In genomic region chr12:100214738-100215137, GRCm38 (mm10) we compare ENCODE assay signal across 11 mouse cellular contexts. TPM values are rescaled to one million over a fixed set of nuclear protein-coding genes. Genes with fewer than 3 reads are reported as not detected.
DNase-seq lines count a peak whose midpoint lies in the region; TF ChIP-seq lines count a peak whose summit lies in the region.
"Had no signal": no experiment of that assay in that cellular context is flagged by ENCODE, and none has a peak within 500 bp of the region (broad histone marks: within the 10 kb centered on the region; RNA-seq: fewer than 3 reads in every experiment).

No protein-coding gene starts in this region.

- TF ChIP-seq POLR2A in brain, embryonic 14.5 days (IDR thresholded peaks at IDR 0.05; ENCODE audit: borderline replicate concordance, extremely low read depth, insufficient read depth, insufficient read length, poor library complexity, severe bottlenecking): no peak

- H3K27ac ChIP-seq in layer of hippocampus, adult 2 months: peak overlapping the region; percentile 75
- H3K27ac ChIP-seq: embryonic facial prominence, embryonic 13.5 days; forebrain, embryonic 15.5 days; hindbrain, embryonic 14.5 days had no signal

- H3K4me3 ChIP-seq in layer of hippocampus, adult 2 months: no peak overlapping the region
- H3K4me3 ChIP-seq: embryonic facial prominence, embryonic 13.5 days; forebrain, embryonic 15.5 days had no signal

- DNase-seq in adrenal gland, adult 2 months: peak; percentile 33
- DNase-seq in adrenal gland, adult 18-20 months (ENCODE audit: low spot score in 2 of 2): no peak
- peak in 1 of 2 experiments; percentile 54 for DNase-seq in layer of hippocampus, adult 2 months (ENCODE audit: low spot score in 2 of 2)
- no peak for DNase-seq in layer of hippocampus, postnatal 36 days
- peak; percentile 25 for DNase-seq in brain, embryonic 14.5 days (ENCODE audit: low read depth)
- DNase-seq in lung, postnatal 10 days: peak; percentile 29
- no peak for DNase-seq in cerebellum, adult 11-12 months
- no peak for DNase-seq in cerebellum, adult 9-11 months

- TF ChIP-seq CTCF in layer of hippocampus, adult 2 months (conservative IDR thresholded peaks at IDR 0.05): no peak
- no peak for TF ChIP-seq CTCF in brain, embryonic 14.5 days (IDR thresholded peaks at IDR 0.05; ENCODE audit: borderline replicate concordance, extremely low read depth, insufficient read depth, insufficient read length)

RNA-seq across cellular contexts. Expression of gene Calm1, which starts 15.5 kb away (rescaled TPM):
- 100 to 1,000 TPM; 404 to 437 TPM for total RNA-seq in adrenal gland, adult 2 months (2021)
- 370 and 455 TPM in 2 replicates for polyA plus RNA-seq in adrenal gland, adult 2 months (2012; rRNA removed)
- total RNA-seq in adrenal gland, adult 18-20 months (2021): 100 to 1,000 TPM; 397 to 428 TPM
- 1,000 to 10,000 TPM; 2,009 to 2,049 TPM for total RNA-seq in layer of hippocampus, adult 2 months (2021)
- 1,000 to 10,000 TPM; 2,038 to 2,139 TPM for total RNA-seq in layer of hippocampus, postnatal 36 days (2021)
- polyA plus RNA-seq in brain, embryonic 14.5 days (2012; rRNA removed): 545 and 624 TPM in 2 replicates

RNA-seq across cellular contexts. Expression of gene Nrde2, which starts 55.3 kb away (rescaled TPM):
- total RNA-seq in adrenal gland, adult 2 months (2021): 10 to 100 TPM; 12.8 to 17.2 TPM
- 4.6 and 4.8 TPM in 2 replicates for polyA plus RNA-seq in adrenal gland, adult 2 months (2012; rRNA removed)
- 10 to 100 TPM in 1 of 2 experiments, 1 to 10 TPM in 1; 8.9 to 14.8 TPM for total RNA-seq in adrenal gland, adult 18-20 months (2021)
- 10 to 100 TPM; 23.8 to 24.3 TPM for total RNA-seq in layer of hippocampus, adult 2 months (2021)
- 10 to 100 TPM; 19.7 to 20.2 TPM for total RNA-seq in layer of hippocampus, postnatal 36 days (2021)
- 16.1 and 16.3 TPM in 2 replicates for polyA plus RNA-seq in brain, embryonic 14.5 days (2012; rRNA removed)

Comparison
In these comparisons a context has a peak if more than half of its experiments do, and no peak if none do; other contexts are left out.
1. DNase-seq: peak in adrenal gland, adult 2 months (single experiment), brain, embryonic 14.5 days (single experiment) and lung, postnatal 10 days (single experiment); none in adrenal gland, adult 18-20 months (0 of 2), layer of hippocampus, postnatal 36 days (0 of 2), cerebellum, adult 11-12 months (single experiment) and cerebellum, adult 9-11 months (single experiment).
2. RNA of gene Calm1, which starts 15.5 kb away (total RNA-seq): 2,038 to 2,139 TPM in layer of hippocampus, postnatal 36 days and 2,009 to 2,049 TPM in layer of hippocampus, adult 2 months; 404 to 437 TPM in adrenal gland, adult 2 months and 397 to 428 TPM in adrenal gland, adult 18-20 months; every median in the first group is over 4 times any median in the second.